In the genomic region with DNA sequence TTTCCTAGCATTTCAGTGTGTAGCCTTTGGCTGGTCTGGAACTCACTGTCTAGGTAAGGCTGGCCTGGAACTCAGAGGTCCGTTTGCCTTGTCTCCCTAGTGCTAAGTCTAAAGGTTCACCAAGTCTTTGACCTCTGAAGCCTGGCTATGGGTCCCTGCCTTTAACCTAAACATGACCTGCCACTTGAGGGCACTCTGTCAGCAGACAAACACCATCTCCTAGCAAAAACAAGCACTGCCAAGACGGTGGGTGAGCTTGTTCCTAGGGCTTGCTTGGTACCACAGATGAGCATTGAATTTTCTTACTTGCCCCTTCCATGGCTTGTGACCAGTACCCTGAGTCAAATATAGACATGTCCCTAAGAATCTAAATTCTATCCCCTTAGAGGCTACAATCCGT, we compare ENCODE assay signal across 17 mouse cellular contexts.
A peak's percentile ranks its signal among the peaks of the same experiment; 100 is the strongest.
DNase-seq lines count a peak whose midpoint lies in the region; ATAC-seq and TF ChIP-seq lines count a peak whose summit lies in the region.
"Had no signal": no experiment of that assay in that cellular context is flagged by ENCODE, and none has a peak within 500 bp of the region (broad histone marks: within the 10 kb centered on the region; RNA-seq: fewer than 3 reads in every experiment).

No protein-coding gene starts in this region.

- peak; percentile 3 for DNase-seq in heart, adult 8-10 months (ENCODE audit: low spot score)
- no peak for DNase-seq in heart, postnatal 36 days
- DNase-seq in left cerebral cortex, adult 2 months (ENCODE audit: extremely low spot score in 1 of 2, low spot score in 2 of 2) = no peak
- DNase-seq in left cerebral cortex, adult 11 months (ENCODE audit: low spot score) = no peak
- peak; percentile 51 for DNase-seq in brain, embryonic 14.5 days (ENCODE audit: low read depth)
- DNase-seq in embryo, embryonic 9.5 days (ENCODE audit: extremely low spot score) = peak; percentile 39
- DNase-seq: cerebellum, adult 11 months; gastrocnemius, postnatal 14 days; lung, embryonic 14.5 days; thymus, postnatal 14 days had no signal

- no peak for TF ChIP-seq POLR2A in brain, embryonic 14.5 days (IDR thresholded peaks at IDR 0.05; ENCODE audit: borderline replicate concordance, extremely low read depth, insufficient read depth, insufficient read length, poor library complexity, severe bottlenecking)

- intact Hi-C loops in heart, postnatal 36 days (cut with DNase I) = loop anchor here (10.0 kb wide), 1 partner anchor 515 kb away; no protein-coding TSS in a partner anchor
- intact Hi-C loops in left cerebral cortex, adult 2 months (cut with DNase I) = loop anchor here (10.0 kb wide), 1 partner anchor 515 kb away; no protein-coding TSS in a partner anchor

- TF ChIP-seq CTCF in left cerebral cortex, adult 2 months (IDR thresholded peaks at IDR 0.05) = peak; percentile 5; the same call in 1 of the 2 replicates
- TF ChIP-seq CTCF in brain, embryonic 14.5 days (IDR thresholded peaks at IDR 0.05; ENCODE audit: borderline replicate concordance, extremely low read depth, insufficient read depth, insufficient read length) = peak; percentile 35; the same call in 1 of the 2 replicates

- H3K4me3 ChIP-seq in left cerebral cortex, adult 2 months = no peak overlapping the region
- H3K4me3 ChIP-seq: heart, embryonic 15.5 days; kidney, embryonic 15.5 days; neural tube, embryonic 15.5 days had no signal

- H3K27ac ChIP-seq in left cerebral cortex, adult 2 months = no peak overlapping the region
- H3K27ac ChIP-seq: heart, embryonic 15.5 days; kidney, embryonic 15.5 days; macrophage; neural tube, embryonic 15.5 days had no signal

- no peak for ATAC-seq in frontal cortex, adult (ENCODE audit: low TSS enrichment)
- ATAC-seq: forebrain, embryonic 16.5 days; hindbrain, embryonic 16.5 days had no signal

Comparison
In these comparisons a context has a peak if more than half of its experiments do, and no peak if none do; other contexts are left out.
1. DNase-seq: peak in heart, adult 8-10 months (single experiment), brain, embryonic 14.5 days (single experiment) and embryo, embryonic 9.5 days (single experiment); none in heart, postnatal 36 days (0 of 2), left cerebral cortex, adult 2 months (0 of 2) and left cerebral cortex, adult 11 months (single experiment).